ENCODE assay signal across 21 mouse cellular contexts in the genomic region with DNA sequence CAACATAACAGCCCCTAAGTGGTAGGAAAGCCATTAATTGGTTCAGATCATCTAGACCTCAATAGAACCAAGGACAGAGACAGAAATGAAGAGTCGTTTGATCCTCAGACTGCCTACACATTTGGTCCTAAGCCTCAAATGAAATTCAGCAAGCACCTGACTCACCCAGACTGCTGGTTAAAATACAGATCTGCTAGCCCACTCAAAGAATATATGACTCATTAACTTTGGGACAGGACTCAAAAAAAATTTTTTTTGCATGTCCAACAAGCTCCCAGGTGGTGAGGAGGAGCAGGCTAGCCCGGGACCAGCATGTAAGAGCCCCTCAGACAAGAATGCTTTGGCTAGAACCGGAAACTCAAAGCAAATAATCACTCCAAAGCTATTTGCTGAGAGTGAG.
"Had no signal": no experiment of that assay in that cellular context is flagged by ENCODE, and none has a peak within 500 bp of the region (broad histone marks: within the 10 kb centered on the region; RNA-seq: fewer than 3 reads in every experiment).

No protein-coding gene starts in this region.

- DNase-seq: kidney, adult 8-10 months; kidney, postnatal 10 days; kidney, postnatal 36 days; liver; lung, adult 18-20 months; lung, postnatal 10 days; lung, postnatal 36 days; retina, postnatal 1 day; thymus, adult 2 months; thymus, postnatal 25 days had no signal

- H3K4me3 ChIP-seq: kidney, embryonic 15.5 days; limb, embryonic 10.5 days; limb, embryonic 13.5 days; liver, embryonic 12.5 days; liver, embryonic 15.5 days; lung, embryonic 15.5 days; megakaryocyte, embryonic 14.5 days; midbrain, embryonic 10.5 days; midbrain, embryonic 13.5 days; myocyte; neural tube, embryonic 13.5 days had no signal

- H3K27ac ChIP-seq: kidney, embryonic 15.5 days; limb, embryonic 10.5 days; limb, embryonic 13.5 days; liver, embryonic 12.5 days; liver, embryonic 15.5 days; lung, embryonic 15.5 days; midbrain, embryonic 10.5 days; midbrain, embryonic 13.5 days; neural tube, embryonic 13.5 days had no signal
